Mouse (Mus musculus): Measurements from ENCODE around the gene Cep250.
A peak's percentile ranks its signal among the peaks of the same experiment; 100 is the strongest.

Cep250 gene

GRCm38 (mm10) chr2:155962991-155963390, 6.7 kb downstream of the Cep250 start:
- DNase-seq (ENCODE audit: low spot score) = no peak

- no peak for DNase-seq (ENCODE audit: low spot score)
Measured at GRCm38 (mm10) chr2:155973348-155973747, 17.1 kb downstream of the Cep250 start.

- no peak for DNase-seq (ENCODE audit: low spot score)
Measured at GRCm38 (mm10) chr2:155974087-155974731, 18.0 kb downstream of the Cep250 start.

GRCm38 (mm10) chr2:155979328-155979991, 23.2 kb downstream of the Cep250 start:
- no peak for DNase-seq (ENCODE audit: low spot score)

- no peak for DNase-seq (ENCODE audit: low spot score)
Measured at GRCm38 (mm10) chr2:155985776-155986175, 29.5 kb downstream of the Cep250 start.

GRCm38 (mm10) chr2:155987131-155987530, 30.9 kb downstream of the Cep250 start:
- DNase-seq (ENCODE audit: low spot score) = no peak

GRCm38 (mm10) chr2:155989085-155989484, 32.8 kb downstream of the Cep250 start:
- no peak for DNase-seq (ENCODE audit: low spot score)

- DNase-seq (ENCODE audit: low spot score) = peak; percentile 31
Measured at GRCm38 (mm10) chr2:155991151-155991550, 34.9 kb downstream of the Cep250 start.

- DNase-seq (ENCODE audit: low spot score) = no peak
Measured at GRCm38 (mm10) chr2:155991863-155992321, 35.6 kb downstream of the Cep250 start.

- no peak for DNase-seq (ENCODE audit: low spot score)
Measured at GRCm38 (mm10) chr2:156005393-156005792, 49.1 kb downstream of the Cep250 start.

GRCm38 (mm10) chr2:156007888-156008532, 51.8 kb downstream of the Cep250 start, which contains the start of the genes 6430550D23Rik and Ergic3:
Gene 6430550D23Rik, minus strand, starts transcription at chr2:156007977.
Gene Ergic3, plus strand, starts transcription at chr2:156008045.
- DNase-seq (ENCODE audit: low spot score) = peak; percentile 99

GRCm38 (mm10) chr2:156018106-156018505, 61.8 kb downstream of the Cep250 start:
- DNase-seq (ENCODE audit: low spot score) = no peak

- DNase-seq (ENCODE audit: low spot score) = no peak
Measured at GRCm38 (mm10) chr2:156021219-156021618, 65.0 kb downstream of the Cep250 start.

GRCm38 (mm10) chr2:156021765-156022164, 65.5 kb downstream of the Cep250 start:
- no peak for DNase-seq (ENCODE audit: low spot score)

- no peak for DNase-seq (ENCODE audit: low spot score)
Measured at GRCm38 (mm10) chr2:156025482-156025881, 69.2 kb downstream of the Cep250 start.

GRCm38 (mm10) chr2:156039390-156039789, 83.1 kb downstream of the Cep250 start:
- no peak for DNase-seq (ENCODE audit: low spot score)

- DNase-seq (ENCODE audit: low spot score) = no peak
Measured at GRCm38 (mm10) chr2:156042903-156043302, 86.6 kb downstream of the Cep250 start.

GRCm38 (mm10) chr2:156047929-156048328, 91.7 kb downstream of the Cep250 start:
- DNase-seq (ENCODE audit: low spot score) = no peak

Measured in testis, postnatal 14 days (tissue).